8 mouse cellular contexts compared by ENCODE assay signal in the genomic region with DNA sequence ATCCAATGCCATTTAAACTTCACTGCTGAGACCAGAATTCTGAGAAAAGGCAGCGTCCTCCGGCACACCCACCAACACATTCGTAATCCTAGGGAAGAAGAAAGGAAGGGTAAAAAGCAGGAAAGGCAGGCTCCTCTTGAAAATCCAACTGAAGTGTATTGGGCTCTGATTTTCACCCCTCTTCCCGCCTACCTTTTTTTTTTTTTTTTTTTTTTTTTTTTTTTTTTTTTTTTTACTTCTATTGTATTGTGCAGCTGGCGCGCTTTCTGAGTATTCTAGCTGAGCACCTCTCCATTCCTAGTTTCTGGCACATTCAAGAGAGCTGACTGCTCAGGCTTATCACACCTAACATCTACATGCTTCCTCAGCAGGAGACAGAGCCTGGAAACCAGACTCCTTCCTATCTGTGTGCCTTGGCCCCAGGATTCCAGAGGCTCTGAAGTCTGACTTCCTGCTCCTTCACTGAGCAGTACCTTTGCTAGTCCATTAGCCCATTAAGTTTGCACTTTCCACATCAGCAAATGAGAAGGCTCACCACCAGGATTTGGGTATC. TPM values are rescaled to one million over a fixed set of nuclear protein-coding genes. Genes with fewer than 3 reads are reported as not detected.
DNase-seq lines count a peak whose midpoint lies in the region; ATAC-seq and TF ChIP-seq lines count a peak whose summit lies in the region.

No protein-coding gene starts in this region.

- in situ Hi-C loops in ES-E14 (cut with MboI; ENCODE audit: low sequenced_read_pairs in 2 of 2, unreplicated experiment in 2 of 2) = no loop called here

- peaks cover 2 to 5% of the 10 kb centered on the region in 2 experiments; a peak in 1 of 4 replicates for H3K4me1 ChIP-seq in ES-E14 (ENCODE audit: control insufficient read depth in 2 of 2, insufficient read depth in 2 of 2, low read length in 2 of 2, poor library complexity in 1 of 2)
- H3K4me1 ChIP-seq in forebrain, embryonic 16.5 days (replicated peaks; ENCODE audit: control insufficient read depth, insufficient read depth, low read length) = peaks cover 16% of the 10 kb centered on the region
- 0 out of 2 replicates have a peak, but pooled peaks cover 2% of the 10 kb centered on the region for H3K4me1 ChIP-seq in intestine, embryonic 15.5 days (replicated peaks)
- H3K4me1 ChIP-seq in neural tube, embryonic 11.5 days (ENCODE audit: control insufficient read depth, insufficient read depth, low read length) = no peaks in the 10 kb centered on the region

- no peaks in the 10 kb centered on the region for H3K9me3 ChIP-seq in ES-E14 (ENCODE audit: control insufficient read depth, insufficient read depth, low read depth, low read length)
- H3K9me3 ChIP-seq in forebrain, embryonic 16.5 days (ENCODE audit: control insufficient read depth, low read length) = no peaks in the 10 kb centered on the region
- H3K9me3 ChIP-seq in intestine, embryonic 15.5 days = no peaks in the 10 kb centered on the region
- H3K9me3 ChIP-seq in neural tube, embryonic 11.5 days (ENCODE audit: control insufficient read depth, low read length) = no peaks in the 10 kb centered on the region

- H3K4me2 ChIP-seq in forebrain, embryonic 16.5 days (ENCODE audit: low read length) = peak overlapping the region; percentile 95
- peak overlapping the region; percentile 95 for H3K4me2 ChIP-seq in intestine, embryonic 15.5 days (replicated peaks)
- peak overlapping the region; percentile 82 for H3K4me2 ChIP-seq in neural tube, embryonic 11.5 days (ENCODE audit: low read depth)

- H3K36me3 ChIP-seq in ES-E14 (ENCODE audit: control insufficient read depth, insufficient read depth, low read length, poor library complexity, severe bottlenecking) = no peaks in the 10 kb centered on the region
- no peaks in the 10 kb centered on the region for H3K36me3 ChIP-seq in forebrain, embryonic 16.5 days (ENCODE audit: control insufficient read depth, insufficient read depth)
- H3K36me3 ChIP-seq in intestine, embryonic 15.5 days = no peaks in the 10 kb centered on the region
- no peaks in the 10 kb centered on the region for H3K36me3 ChIP-seq in neural tube, embryonic 11.5 days (ENCODE audit: control insufficient read depth, insufficient read depth, low read length)

- H3K27me3 ChIP-seq in forebrain, embryonic 16.5 days (replicated peaks; ENCODE audit: control insufficient read depth, insufficient read depth, low read length) = no peaks in the 10 kb centered on the region
- no peaks in the 10 kb centered on the region for H3K27me3 ChIP-seq in intestine, embryonic 15.5 days (replicated peaks)
- H3K27me3 ChIP-seq in neural tube, embryonic 11.5 days (ENCODE audit: control insufficient read depth, insufficient read depth, low read length) = no peaks in the 10 kb centered on the region

- H3K9ac ChIP-seq in ES-E14 (ENCODE audit: insufficient read depth, low read depth, low read length, poor library complexity, severe bottlenecking) = no peak overlapping the region
- peak overlapping the region; percentile 84 for H3K9ac ChIP-seq in forebrain, embryonic 16.5 days (replicated peaks; ENCODE audit: low read depth, low read length)
- peak overlapping the region; percentile 40 for H3K9ac ChIP-seq in intestine, embryonic 15.5 days
- peak overlapping the region; percentile 49 for H3K9ac ChIP-seq in neural tube, embryonic 11.5 days (ENCODE audit: low read length)

- peak; percentile 4 to 5 for DNase-seq in cerebellum, postnatal 10 days
- no peak for DNase-seq in ES-E14 (ENCODE audit: low read depth, low spot score)
- peak; percentile 14 for DNase-seq in neural tube, embryonic 11.5 days (ENCODE audit: low spot score)
- DNase-seq in urinary bladder, postnatal 36 days (ENCODE audit: low spot score in 2 of 2) = no peak
- no peak for DNase-seq in spleen, adult 18-20 months

- peak overlapping the region in 1 of 2 experiments; percentile 64; a peak in 1 of 4 replicates for H3K4me3 ChIP-seq in ES-E14 (ENCODE audit: insufficient read depth in 1 of 2, low read depth in 1 of 2, low read length in 2 of 2, poor library complexity in 1 of 2, severe bottlenecking in 1 of 2)
- peak overlapping the region; percentile 83 for H3K4me3 ChIP-seq in forebrain, embryonic 16.5 days (replicated peaks; ENCODE audit: low read length)
- H3K4me3 ChIP-seq in intestine, embryonic 15.5 days (replicated peaks) = peak overlapping the region; percentile 51
- peak overlapping the region; percentile 50 for H3K4me3 ChIP-seq in neural tube, embryonic 11.5 days (ENCODE audit: low read depth, low read length)

- 3% methylated on average over 5 of the region's 6 CpGs for WGBS in forebrain, embryonic 16.5 days
- 7% methylated on average over 6 of the region's 6 CpGs for WGBS in intestine, embryonic 15.5 days
- WGBS in neural tube, embryonic 11.5 days = 10% methylated on average over 6 of the region's 6 CpGs

- ATAC-seq in cerebellum, adult (ENCODE audit: insufficient number of reproducible peaks, low FRiP score, low TSS enrichment) = no peak
- ATAC-seq in forebrain, embryonic 16.5 days = no peak
- ATAC-seq in intestine, embryonic 15.5 days = no peak
- ATAC-seq in neural tube, embryonic 11.5 days (ENCODE audit: insufficient read depth, low FRiP score, low TSS enrichment) = no peak

- H3K27ac ChIP-seq in ES-E14 (ENCODE audit: insufficient read depth, low read depth, low read length, poor library complexity, severe bottlenecking) = no peak overlapping the region
- peak overlapping the region; percentile 92 for H3K27ac ChIP-seq in forebrain, embryonic 16.5 days (ENCODE audit: low read length)
- H3K27ac ChIP-seq in intestine, embryonic 15.5 days = no peak overlapping the region
- no peak overlapping the region for H3K27ac ChIP-seq in neural tube, embryonic 11.5 days (ENCODE audit: low read depth, low read length)

TF ChIP-seq in ES-E14, 5 proteins besides CTCF, POLR2A, EP300 and RAD21:
- TF ChIP-seq ZC3H11A (IDR thresholded peaks at IDR 0.05; ENCODE audit: borderline replicate concordance, low read depth, low read length) (no peak), ZNF384 (IDR thresholded peaks at IDR 0.05; ENCODE audit: low read depth, low read length) (peak; percentile 75)

RNA-seq across cellular contexts. Expression of gene St8sia4, which starts 1.0 kb away (rescaled TPM):
- total RNA-seq in ES-E14 (2012; rRNA removed) = 0.26 and 0.71 TPM in 2 replicates
- 36.3 and 45.5 TPM in 2 replicates for polyA plus RNA-seq in forebrain, embryonic 16.5 days (2015; fragmentation: Nextera tagmentation; extraction: Ambion mirVana)
- 3.1 TPM in 2 replicates for polyA plus RNA-seq in intestine, embryonic 15.5 days (2015; fragmentation: Nextera tagmentation; extraction: Ambion mirVana)
- 13.1 and 13.8 TPM in 2 replicates for polyA plus RNA-seq in neural tube, embryonic 11.5 days (2014; fragmentation: Nextera tagmentation; extraction: Ambion mirVana)

Comparison
In these comparisons a context has a peak if more than half of its experiments do, and no peak if none do; other contexts are left out.
1. DNase-seq: peak in cerebellum, postnatal 10 days (2 of 2) and neural tube, embryonic 11.5 days (single experiment); none in ES-E14 (single experiment), urinary bladder, postnatal 36 days (0 of 2) and spleen, adult 18-20 months (0 of 2).
2. Peak in every context shown above with its lines, with median percentiles within 50 percentile points of each other: H3K4me2 ChIP-seq.